Mouse (Mus musculus): Measurements from ENCODE around the gene Nlrc4. TPM values are rescaled to one million over a fixed set of nuclear protein-coding genes. Genes with fewer than 3 reads are reported as not detected.

Nlrc4 gene
- polyA plus RNA-seq, 1 experiment from 2014 or later, result 0.51 TPM

DNA sequence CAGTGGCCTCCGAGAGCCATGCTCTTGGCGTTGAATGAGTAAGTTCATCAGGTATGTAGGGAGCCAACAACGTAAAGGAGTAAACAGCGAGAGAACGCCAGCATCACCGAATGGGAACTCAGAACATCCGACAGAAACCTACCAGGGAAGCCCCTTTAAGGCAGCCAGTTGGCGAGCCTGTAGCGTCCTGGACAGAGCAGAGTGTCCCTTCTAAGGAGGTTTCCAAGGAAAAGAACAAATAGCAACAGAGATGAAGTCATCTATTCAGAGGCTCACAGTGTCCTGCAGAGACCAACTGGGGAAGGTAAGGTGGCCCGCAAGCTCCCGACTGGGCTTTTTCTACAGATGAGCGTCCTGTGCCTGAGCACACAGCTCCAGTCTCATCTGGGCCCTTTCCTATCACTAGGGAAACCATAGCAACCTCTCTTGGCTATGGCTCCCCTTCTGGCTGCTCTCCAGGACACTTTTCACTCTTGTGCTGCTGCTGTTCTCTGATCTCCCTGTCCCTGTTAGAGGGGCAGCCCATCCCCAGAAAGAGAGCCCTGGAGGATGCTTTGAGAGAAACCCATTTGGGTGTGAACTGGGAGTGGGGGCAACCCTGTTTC lies 34.4 kb downstream of the Nlrc4 start:
- Histone ChIP-seq H3K9ac (no peak overlapping the region), H3K4me1 (no peaks in the 10 kb centered on the region), H3K4me2 (replicated peaks) (no peak overlapping the region), H3K27me3 (no peaks in the 10 kb centered on the region), H3K4me3 (replicated peaks) (no peak overlapping the region), H3K36me3 (peaks cover 59% of the 10 kb centered on the region), H3K27ac (replicated peaks) (no peak overlapping the region), H3K9me3 (replicated peaks) (no peaks in the 10 kb centered on the region)
- 91% methylated on average over 12 of the region's 12 CpGs for WGBS
- no peak for ATAC-seq (ENCODE audit: insufficient number of reproducible peaks, low FRiP score, low TSS enrichment, low read depth)

DNA sequence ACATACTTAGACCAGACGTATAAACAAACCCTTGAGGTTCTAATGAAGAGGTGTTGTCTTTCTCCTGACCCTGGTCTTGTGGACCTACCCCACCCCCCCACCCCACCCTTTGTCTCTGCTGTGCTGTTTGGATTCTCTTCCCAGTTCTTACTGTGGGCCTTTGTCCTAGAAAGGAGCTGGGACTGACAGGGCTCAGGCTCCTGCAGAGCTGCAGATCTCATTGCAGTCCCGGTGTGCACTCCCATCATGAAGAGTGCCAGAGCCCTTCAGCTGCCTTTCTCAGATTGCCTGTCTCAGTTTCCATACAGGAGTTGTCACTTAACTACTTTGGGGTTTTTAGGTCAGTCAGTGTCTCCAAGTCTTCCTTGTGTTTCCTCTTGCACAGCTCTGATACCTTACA lies 38.3 kb downstream of the Nlrc4 start:
- Histone ChIP-seq H3K27me3 (no peaks in the 10 kb centered on the region), H3K4me2 (replicated peaks) (no peak overlapping the region), H3K9ac (no peak overlapping the region), H3K4me1 (no peaks in the 10 kb centered on the region), H3K9me3 (replicated peaks) (no peaks in the 10 kb centered on the region), H3K4me3 (replicated peaks) (no peak overlapping the region), H3K27ac (replicated peaks) (no peak overlapping the region), H3K36me3 (peaks cover 67% of the 10 kb centered on the region)
- WGBS, result 62% methylated on average over 2 of the region's 2 CpGs
- ATAC-seq (ENCODE audit: insufficient number of reproducible peaks, low FRiP score, low TSS enrichment, low read depth), result no peak

DNA sequence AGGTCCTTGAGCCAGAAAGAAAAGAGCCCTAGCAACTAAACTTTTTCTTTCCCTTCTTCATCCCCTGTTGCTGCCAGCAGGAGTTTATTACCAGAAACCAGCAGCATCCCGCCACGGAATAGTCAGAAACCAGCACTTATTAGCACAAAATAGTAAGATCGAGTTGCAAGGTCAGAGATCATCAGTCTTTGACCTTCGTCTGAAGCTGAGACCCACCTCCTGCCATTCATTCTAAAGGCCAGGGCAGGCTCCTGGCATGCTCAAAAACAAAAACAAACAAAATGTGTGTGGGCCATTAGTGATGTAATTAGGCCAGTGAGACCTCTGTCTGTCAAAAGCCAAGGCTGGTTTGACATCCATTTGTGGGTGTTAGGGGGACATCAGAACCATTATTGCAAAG lies 40.8 kb downstream of the Nlrc4 start:
- Histone ChIP-seq H3K36me3 (peaks cover 71% of the 10 kb centered on the region), H3K9me3 (replicated peaks) (no peaks in the 10 kb centered on the region), H3K4me1 (no peaks in the 10 kb centered on the region), H3K9ac (no peak overlapping the region), H3K27me3 (no peaks in the 10 kb centered on the region), H3K4me2 (replicated peaks) (no peak overlapping the region), H3K4me3 (replicated peaks) (no peak overlapping the region), H3K27ac (replicated peaks) (no peak overlapping the region)
- 18% methylated on average over 4 of the region's 4 CpGs for WGBS
- ATAC-seq (ENCODE audit: insufficient number of reproducible peaks, low FRiP score, low TSS enrichment, low read depth), result no peak

DNA sequence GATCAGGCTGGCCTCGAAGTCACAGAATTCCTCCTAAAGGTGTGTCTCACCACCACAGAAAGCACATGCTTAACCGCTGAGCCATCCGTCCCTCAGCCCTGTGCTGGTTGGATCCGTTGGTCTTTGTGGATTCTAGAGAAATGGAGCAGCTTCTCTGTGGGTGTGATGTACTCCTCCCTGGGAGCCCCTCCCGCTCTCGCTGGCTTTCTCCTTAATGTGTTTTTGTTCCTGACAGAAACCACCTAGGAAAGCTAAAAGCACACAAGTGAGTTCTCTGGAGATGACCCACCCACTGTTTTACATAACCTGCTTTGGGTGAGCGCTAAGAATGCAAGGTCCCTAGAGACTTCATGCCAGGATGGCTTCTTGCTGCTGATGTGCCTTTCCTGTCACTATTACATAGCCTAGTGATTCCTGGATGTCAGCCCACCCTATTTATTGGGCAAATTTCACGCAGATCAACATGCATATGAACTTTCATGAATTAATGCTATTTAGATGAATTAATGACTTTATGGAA lies 42.0 kb downstream of the Nlrc4 start:
- Histone ChIP-seq H3K4me3 (replicated peaks) (no peak overlapping the region), H3K4me2 (replicated peaks) (no peak overlapping the region), H3K27me3 (no peaks in the 10 kb centered on the region), H3K27ac (replicated peaks) (no peak overlapping the region), H3K9me3 (replicated peaks) (no peaks in the 10 kb centered on the region), H3K4me1 (no peaks in the 10 kb centered on the region), H3K36me3 (peaks cover 75% of the 10 kb centered on the region), H3K9ac (no peak overlapping the region)
- no peak for ATAC-seq (ENCODE audit: insufficient number of reproducible peaks, low FRiP score, low TSS enrichment, low read depth)
- WGBS, result 85% methylated on average over 8 of the region's 8 CpGs

DNA sequence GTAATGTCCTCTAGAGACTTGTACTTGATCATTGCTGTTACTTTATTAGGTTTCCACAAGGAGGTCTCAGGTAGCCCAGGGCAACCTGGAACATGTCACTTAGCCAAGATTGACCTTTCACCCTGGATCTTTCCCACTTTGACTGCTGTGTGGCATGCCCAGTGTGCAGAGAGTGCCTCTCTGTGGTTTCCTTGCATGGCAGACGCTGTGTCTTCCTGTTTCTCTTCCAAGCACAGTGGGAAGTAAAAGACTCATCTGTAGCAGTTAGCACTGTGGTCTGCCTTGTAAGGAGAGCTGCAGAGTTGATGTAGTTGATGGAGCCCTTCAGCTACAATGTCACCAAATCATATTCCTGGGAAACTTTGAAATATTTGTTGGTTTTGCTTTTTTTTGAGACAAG lies 44.3 kb downstream of the Nlrc4 start:
- WGBS, result 70% methylated on average over 1 of the region's 1 CpGs
- H3K4me2 ChIP-seq (replicated peaks), result no peak overlapping the region
- no peaks in the 10 kb centered on the region for H3K27me3 ChIP-seq
- H3K9ac ChIP-seq, result no peak overlapping the region
- H3K4me3 ChIP-seq (replicated peaks), result no peak overlapping the region
- H3K36me3 ChIP-seq, result peaks cover 75% of the 10 kb centered on the region
- H3K4me1 ChIP-seq, result no peaks in the 10 kb centered on the region
- H3K9me3 ChIP-seq (replicated peaks), result no peaks in the 10 kb centered on the region
- no peak overlapping the region for H3K27ac ChIP-seq (replicated peaks)
- ATAC-seq (ENCODE audit: insufficient number of reproducible peaks, low FRiP score, low TSS enrichment, low read depth), result no peak

DNA sequence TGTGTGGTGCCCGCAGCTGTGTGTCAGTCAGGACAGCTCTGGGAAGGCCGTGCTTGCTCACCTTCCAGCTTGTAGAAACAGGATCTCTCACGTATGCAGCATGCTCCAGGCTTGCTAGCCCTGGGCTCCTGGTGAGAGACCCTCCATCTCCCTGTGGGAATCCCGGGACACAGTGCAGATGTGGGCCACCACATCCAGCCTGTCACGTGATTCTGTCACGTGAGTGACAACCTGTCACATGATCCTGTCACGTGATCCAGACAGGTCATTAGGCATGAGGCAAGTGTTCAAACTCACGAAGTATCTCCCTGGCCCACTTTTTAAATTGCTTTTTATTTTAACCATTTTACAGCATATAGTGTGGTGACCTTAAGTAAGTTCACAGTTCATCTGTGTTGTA lies 45.6 kb downstream of the Nlrc4 start:
- peaks cover 67% of the 10 kb centered on the region for H3K36me3 ChIP-seq
- no peak overlapping the region for H3K9ac ChIP-seq
- H3K4me1 ChIP-seq, result no peaks in the 10 kb centered on the region
- no peak for ATAC-seq (ENCODE audit: insufficient number of reproducible peaks, low FRiP score, low TSS enrichment, low read depth)
- no peak overlapping the region for H3K4me2 ChIP-seq (replicated peaks)
- H3K27me3 ChIP-seq, result no peaks in the 10 kb centered on the region
- WGBS, result 77% methylated on average over 8 of the region's 8 CpGs
- no peaks in the 10 kb centered on the region for H3K9me3 ChIP-seq (replicated peaks)
- no peak overlapping the region for H3K4me3 ChIP-seq (replicated peaks)
- H3K27ac ChIP-seq (replicated peaks), result no peak overlapping the region

DNA sequence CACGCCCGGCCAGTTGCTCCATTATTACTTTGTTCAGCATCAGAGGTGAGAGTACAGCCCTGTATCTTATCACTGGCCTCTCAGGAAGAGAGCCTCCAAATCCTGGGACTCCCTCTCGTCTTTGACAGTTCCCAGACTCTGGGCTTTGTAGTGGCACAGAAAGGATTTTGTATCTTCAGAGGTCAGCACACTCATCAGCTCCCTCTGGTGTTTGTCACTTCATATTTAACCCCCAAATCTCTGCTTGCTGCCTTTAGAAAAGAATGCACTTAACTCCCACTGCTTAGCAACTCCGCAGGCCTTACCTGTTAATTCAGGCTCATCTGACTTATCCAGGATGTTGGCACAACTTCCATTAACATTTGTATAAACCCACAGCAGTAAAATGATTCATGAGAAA lies 49.2 kb downstream of the Nlrc4 start:
- ATAC-seq (ENCODE audit: insufficient number of reproducible peaks, low FRiP score, low TSS enrichment, low read depth), result no peak
- Histone ChIP-seq H3K4me3 (replicated peaks) (no peak overlapping the region), H3K9ac (no peak overlapping the region), H3K27me3 (no peaks in the 10 kb centered on the region), H3K4me1 (no peaks in the 10 kb centered on the region), H3K9me3 (replicated peaks) (no peaks in the 10 kb centered on the region), H3K36me3 (peaks cover 66% of the 10 kb centered on the region), H3K4me2 (replicated peaks) (no peak overlapping the region), H3K27ac (replicated peaks) (no peak overlapping the region)
- 71% methylated on average over 4 of the region's 4 CpGs for WGBS

DNA sequence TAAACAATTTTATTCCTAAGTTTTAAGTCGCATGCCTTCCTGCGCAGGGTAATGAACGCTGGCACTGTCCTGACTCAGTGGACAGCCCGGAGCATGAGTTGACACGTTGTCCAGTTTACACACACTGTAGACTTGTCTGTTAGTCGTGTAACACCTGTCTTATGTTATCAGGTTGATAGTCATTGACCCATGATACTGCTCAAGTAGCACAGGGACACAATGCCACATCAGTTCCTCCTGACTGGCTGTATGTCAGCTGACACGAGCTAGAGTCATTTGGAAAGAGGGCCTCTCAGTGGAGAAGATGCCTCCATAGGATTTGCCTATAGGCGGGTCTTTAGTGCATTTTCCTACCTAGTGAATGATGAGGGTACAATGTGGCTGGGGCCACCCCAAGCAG lies 52.5 kb downstream of the Nlrc4 start:
- no peak overlapping the region for H3K27ac ChIP-seq (replicated peaks)
- no peak overlapping the region for H3K9ac ChIP-seq
- no peak overlapping the region for H3K4me3 ChIP-seq (replicated peaks)
- H3K9me3 ChIP-seq (replicated peaks), result no peaks in the 10 kb centered on the region
- peaks cover 66% of the 10 kb centered on the region for H3K36me3 ChIP-seq
- H3K4me2 ChIP-seq (replicated peaks), result no peak overlapping the region
- no peaks in the 10 kb centered on the region for H3K4me1 ChIP-seq
- no peak for ATAC-seq (ENCODE audit: insufficient number of reproducible peaks, low FRiP score, low TSS enrichment, low read depth)
- 84% methylated on average over 8 of the region's 8 CpGs for WGBS
- no peaks in the 10 kb centered on the region for H3K27me3 ChIP-seq

DNA sequence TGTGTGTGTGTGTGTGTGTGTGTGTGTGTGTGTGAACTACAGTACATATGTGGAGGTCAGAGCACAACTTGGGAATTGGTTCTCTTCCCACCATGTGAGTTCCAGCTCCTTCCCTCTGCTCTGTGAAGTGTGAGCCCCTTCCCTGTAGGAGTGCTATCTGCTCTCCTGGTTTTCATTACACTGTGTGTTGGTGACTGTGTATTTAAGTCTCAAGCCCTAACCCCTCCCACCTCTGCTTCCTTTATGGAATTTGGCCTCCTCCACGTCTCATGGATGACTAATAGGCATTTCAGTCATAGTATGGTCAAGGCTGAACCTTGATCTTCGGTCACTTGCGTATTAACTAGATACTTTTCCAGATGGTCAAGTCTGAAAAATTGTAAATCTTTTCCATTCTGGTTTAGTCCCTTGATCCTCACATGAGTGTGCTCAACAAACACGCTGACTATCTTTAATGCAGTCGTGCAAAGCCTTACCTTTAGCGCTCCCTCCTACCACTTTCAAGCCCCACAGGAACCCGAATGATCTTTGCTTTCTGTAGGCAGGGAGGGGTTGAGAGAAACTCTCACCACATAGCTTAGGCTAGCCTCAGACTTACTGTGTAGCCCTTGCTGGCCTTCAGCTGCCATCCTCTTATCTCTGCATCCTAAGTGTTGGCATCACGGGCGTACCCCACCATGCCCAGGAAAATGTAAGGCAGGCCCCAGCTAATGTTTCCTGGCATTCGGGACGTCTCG lies 56.3 kb downstream of the Nlrc4 start:
- H3K4me1 ChIP-seq, result no peaks in the 10 kb centered on the region
- 92% methylated on average over 12 of the region's 12 CpGs for WGBS
- H3K27me3 ChIP-seq, result no peaks in the 10 kb centered on the region
- H3K9ac ChIP-seq, result no peak overlapping the region
- H3K4me2 ChIP-seq (replicated peaks), result no peak overlapping the region
- H3K4me3 ChIP-seq (replicated peaks), result no peak overlapping the region
- ATAC-seq (ENCODE audit: insufficient number of reproducible peaks, low FRiP score, low TSS enrichment, low read depth), result no peak
- peaks cover 52% of the 10 kb centered on the region for H3K36me3 ChIP-seq
- H3K9me3 ChIP-seq (replicated peaks), result no peaks in the 10 kb centered on the region
- H3K27ac ChIP-seq (replicated peaks), result no peak overlapping the region

DNA sequence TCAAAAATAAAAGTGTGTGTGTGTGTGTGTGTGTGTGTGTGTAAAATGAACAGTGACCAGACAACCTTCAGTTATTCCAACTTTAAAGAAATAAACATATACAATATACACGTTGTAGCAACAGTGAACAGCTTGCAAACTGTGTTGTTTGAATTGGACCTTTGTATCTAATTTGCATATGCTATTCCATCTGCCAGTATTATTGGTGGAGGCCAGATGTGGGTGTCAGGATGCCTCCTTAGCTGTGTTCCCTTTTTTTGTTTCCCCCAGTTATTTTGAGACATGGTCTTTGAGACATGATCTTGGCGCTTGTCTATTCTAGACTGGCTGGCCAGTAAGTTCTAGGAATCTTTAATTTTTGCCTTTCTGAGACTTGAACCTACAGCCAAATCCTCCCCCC lies 61.8 kb downstream of the Nlrc4 start:
- H3K27me3 ChIP-seq, result no peaks in the 10 kb centered on the region
- H3K9ac ChIP-seq, result no peak overlapping the region
- no peak for ATAC-seq (ENCODE audit: insufficient number of reproducible peaks, low FRiP score, low TSS enrichment, low read depth)

DNA sequence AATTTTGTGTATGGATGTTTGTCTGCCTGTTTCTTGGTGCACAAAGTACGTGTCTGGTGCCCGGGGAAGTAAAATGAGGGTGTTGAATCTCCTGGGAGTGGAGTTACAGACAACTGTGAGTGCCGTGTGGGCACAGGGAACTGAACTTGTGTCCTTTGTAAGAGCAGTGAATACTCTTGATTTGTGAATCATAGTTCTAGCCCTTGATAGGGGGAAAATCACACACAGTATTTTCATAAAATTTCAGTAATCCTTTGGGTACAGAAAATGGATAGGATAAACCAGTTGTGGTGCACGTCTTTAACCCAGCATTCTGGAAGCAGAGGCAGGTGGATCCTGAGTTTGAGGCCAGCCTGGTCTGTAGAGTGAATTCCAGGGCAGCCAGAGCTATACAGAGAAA lies 62.2 kb downstream of the Nlrc4 start:
- Histone ChIP-seq H3K9me3 (replicated peaks) (no peaks in the 10 kb centered on the region), H3K27me3 (no peaks in the 10 kb centered on the region), H3K27ac (replicated peaks) (no peak overlapping the region), H3K9ac (no peak overlapping the region), H3K4me1 (peaks cover 8% of the 10 kb centered on the region), H3K4me3 (replicated peaks) (peak overlapping the region; percentile 95; the same call in 1 of the 2 replicates), H3K36me3 (peaks cover 4% of the 10 kb centered on the region; the same call in 1 of the 2 replicates), H3K4me2 (replicated peaks) (peak overlapping the region; percentile 61)
- WGBS, result 72% methylated on average over 4 of the region's 4 CpGs
- ATAC-seq (ENCODE audit: insufficient number of reproducible peaks, low FRiP score, low TSS enrichment, low read depth), result no peak

More for the DNA sequence above, 61.8 kb downstream of the Nlrc4 start:
- Histone ChIP-seq H3K36me3 (peaks cover 8% of the 10 kb centered on the region; the same call in 1 of the 2 replicates), H3K4me3 (replicated peaks) (no peak overlapping the region), H3K9me3 (replicated peaks) (no peaks in the 10 kb centered on the region), H3K27ac (replicated peaks) (no peak overlapping the region), H3K4me1 (peaks cover 8% of the 10 kb centered on the region), H3K4me2 (replicated peaks) (no peak overlapping the region)
- WGBS, result 79% methylated on average over 2 of the region's 2 CpGs
